Mouse (Mus musculus) gastrocnemius, postnatal 25 days (tissue): Measurements from ENCODE around the gene Tmem50b. TPM values are rescaled to one million over a fixed set of nuclear protein-coding genes. Genes with fewer than 3 reads are reported as not detected.
A peak's percentile ranks its signal among the peaks of the same experiment; 100 is the strongest.

Experiments used
- DNase-seq: peaks from one replicate; pipeline ENCODE4 v3.0.0; 2022
- total RNA-seq, 2 experiments: library from RNA; stranded (reverse); gene quantifications; 1 replicate in 1 of 2; 2 replicates in 1 of 2; pipeline ENCODE4 v1.2.3; 2021

Tmem50b gene
- total RNA-seq, 2 experiments from 2014 or later: 18.2 to 18.5 TPM

- peak; percentile 24 for DNase-seq
These were observed 12.1 kb upstream of the Tmem50b start for GRCm38 (mm10) chr16:91609501-91610245.

- DNase-seq: no peak
These were observed 9.4 kb upstream of the Tmem50b start for GRCm38 (mm10) chr16:91606958-91607357.

- no peak for DNase-seq
These were observed 7.6 kb upstream of the Tmem50b start for GRCm38 (mm10) chr16:91605156-91605555.

- DNase-seq: no peak
These were observed 4.1 kb upstream of the Tmem50b start for GRCm38 (mm10) chr16:91601693-91602092.

- DNase-seq: no peak
These were observed 3.5 kb upstream of the Tmem50b start for GRCm38 (mm10) chr16:91601081-91601480.

GRCm38 (mm10) chr16:91599242-91599641 lies 1.6 kb upstream of the Tmem50b start:
- DNase-seq: no peak

GRCm38 (mm10) chr16:91596779-91597671 lies 575 bp downstream of the Tmem50b start:
- DNase-seq: peak; percentile 19

GRCm38 (mm10) chr16:91596397-91596778 lies 1.2 kb downstream of the Tmem50b start:
- no peak for DNase-seq

GRCm38 (mm10) chr16:91595076-91595475 lies 2.5 kb downstream of the Tmem50b start:
- DNase-seq: peak; percentile 69

- DNase-seq: no peak
These were observed 4.3 kb downstream of the Tmem50b start for GRCm38 (mm10) chr16:91593262-91593661.

GRCm38 (mm10) chr16:91592162-91592561 lies 5.4 kb downstream of the Tmem50b start:
- DNase-seq: no peak

GRCm38 (mm10) chr16:91588703-91589102 lies 8.9 kb downstream of the Tmem50b start:
- DNase-seq: no peak

GRCm38 (mm10) chr16:91587730-91588453 lies 9.7 kb downstream of the Tmem50b start:
- no peak for DNase-seq

GRCm38 (mm10) chr16:91586244-91586643 lies 11.4 kb downstream of the Tmem50b start:
- no peak for DNase-seq

- no peak for DNase-seq
These were observed 12.0 kb downstream of the Tmem50b start for GRCm38 (mm10) chr16:91585617-91586016.

GRCm38 (mm10) chr16:91582307-91582706 lies 15.3 kb downstream of the Tmem50b start:
- no peak for DNase-seq

- DNase-seq: no peak
These were observed 18.4 kb downstream of the Tmem50b start for GRCm38 (mm10) chr16:91578980-91579720.

- DNase-seq: no peak
These were observed 22.4 kb downstream of the Tmem50b start for GRCm38 (mm10) chr16:91575151-91575550.

- no peak for DNase-seq
These were observed 26.5 kb downstream of the Tmem50b start for GRCm38 (mm10) chr16:91571105-91571504.

GRCm38 (mm10) chr16:91568960-91569359 lies 28.6 kb downstream of the Tmem50b start:
- DNase-seq: no peak

- no peak for DNase-seq
These were observed 31.6 kb downstream of the Tmem50b start for GRCm38 (mm10) chr16:91566002-91566401.
